Mouse (Mus musculus) spleen, adult 12 weeks (tissue): ENCODE measurements at regions not wholly inside any gene's neighbourhood (a gene's known extent, or its start where the extent isn't known, plus 50 kb on each side); places are given as distances from the start of the nearest gene placed in this dataset.

ENCODE experiments used
- DNase-seq: peaks from one replicate; pipeline ENCODE4 v3.0.0; 2022; ENCODE audit warnings: low spot score

DNA sequence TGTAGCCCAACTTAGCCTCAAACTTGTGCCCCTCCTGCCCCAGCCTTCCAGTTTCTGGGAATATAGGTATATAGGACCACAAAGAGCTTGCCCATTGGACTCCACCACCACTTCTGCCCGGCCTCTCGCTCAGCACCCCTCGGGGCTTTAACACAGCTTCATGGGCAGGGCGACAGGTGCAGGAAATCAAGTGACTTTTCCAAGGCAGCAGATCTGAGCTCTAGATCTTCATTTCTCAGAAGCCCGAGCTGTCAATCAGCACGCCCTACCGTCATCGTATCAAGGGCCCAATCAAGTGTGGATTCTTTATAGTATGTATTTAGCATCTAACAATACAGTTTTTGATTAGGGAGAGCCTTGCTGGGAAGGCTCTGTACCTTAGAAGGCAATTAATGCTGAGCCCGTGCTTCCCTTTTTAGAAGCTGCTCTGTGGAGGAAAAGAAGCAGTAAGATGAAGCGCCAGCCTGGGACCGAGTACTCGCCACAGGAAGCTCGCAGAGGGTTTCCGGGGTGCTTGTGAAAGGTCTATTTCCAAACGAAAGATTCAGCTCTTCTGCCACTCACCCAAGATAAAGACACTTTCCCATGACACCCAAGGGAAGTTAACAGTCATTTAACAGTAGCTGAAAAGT is 56.9 kb upstream of the E2f3 start:
- no peak for DNase-seq

GRCm38 (mm10) chr13:30041501-30042295 is 55.8 kb upstream of the E2f3 start:
- DNase-seq = no peak

GRCm38 (mm10) chr13:30040288-30040687 is 54.4 kb upstream of the E2f3 start:
- no peak for DNase-seq

- no peak for DNase-seq
These were observed 53.9 kb upstream of the E2f3 start for GRCm38 (mm10) chr13:30039791-30040190.

DNA sequence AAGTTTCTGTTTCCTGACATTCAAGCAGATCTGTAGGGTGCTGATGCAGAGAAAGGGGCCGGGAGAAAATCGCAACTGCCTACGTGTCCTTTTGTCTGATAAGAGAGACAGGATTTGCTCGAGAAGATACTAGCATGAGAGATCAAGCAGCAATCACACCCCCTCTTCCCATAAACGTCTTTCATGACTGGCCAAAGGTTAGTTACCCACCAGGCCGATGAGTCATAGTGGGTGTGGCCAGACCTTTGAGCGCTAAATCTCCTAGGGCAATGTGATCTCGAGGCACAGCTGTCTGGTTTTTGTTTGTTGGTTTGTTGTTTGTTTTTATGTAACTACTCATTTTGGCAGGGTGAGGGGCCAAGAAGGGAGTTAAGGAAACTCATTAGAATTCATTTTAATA is 50.7 kb upstream of the E2f3 start:
- no peak for DNase-seq

DNA sequence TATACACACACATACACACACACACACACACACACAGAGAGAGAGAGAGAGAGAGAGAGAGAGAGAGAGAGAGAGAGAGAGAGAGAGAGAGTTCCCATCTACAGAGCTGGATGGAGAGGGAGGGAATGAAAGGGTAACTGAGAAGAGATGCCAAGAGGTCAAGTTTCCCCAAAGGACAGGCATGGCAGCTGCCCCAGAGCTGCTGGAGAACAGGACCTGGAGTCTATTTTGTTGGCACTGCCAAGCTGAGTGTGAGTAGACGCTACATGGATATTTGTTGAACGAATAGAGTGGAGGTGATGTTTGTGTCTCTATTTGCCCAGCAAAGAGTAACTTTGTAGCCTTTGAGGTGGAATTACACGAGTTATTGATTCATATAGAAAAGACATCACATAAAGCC is 50.2 kb upstream of the E2f3 start:
- no peak for DNase-seq
